Mouse (Mus musculus) testis, adult 2 months (tissue): ENCODE results near the gene Ist1. TPM values are rescaled to one million over a fixed set of nuclear protein-coding genes. Genes with fewer than 3 reads are reported as not detected.

Source experiments
- H3K27ac ChIP-seq: fragments of 200-500 bp; 2 replicates; pipeline ENCODE4 v1.5.1; 2012; ENCODE audit warnings: low read depth, low read length; ENCODE audit not compliant: control insufficient read depth, insufficient read depth
- H3K27me3 ChIP-seq: fragments of 200-500 bp; 2 replicates; pipeline ENCODE4 v1.6.1; 2012; ENCODE audit warnings: mild to moderate bottlenecking, low read length, moderate library complexity; ENCODE audit not compliant: control insufficient read depth, insufficient read depth
- H3K36me3 ChIP-seq: fragments of 200-500 bp; 2 replicates; pipeline ENCODE4 v1.6.1; 2012; ENCODE audit warnings: mild to moderate bottlenecking, low read length; ENCODE audit not compliant: control insufficient read depth, insufficient read depth
- H3K4me1 ChIP-seq: fragments of 200-500 bp; 2 replicates; pipeline ENCODE4 v1.6.1; 2012; ENCODE audit warnings: low read length; ENCODE audit not compliant: control insufficient read depth, insufficient read depth
- H3K4me3 ChIP-seq: fragments of 200-500 bp; 2 replicates; pipeline ENCODE4 v1.5.1; 2012; ENCODE audit warnings: low read depth, mild to moderate bottlenecking, low read length, moderate library complexity, mixed read lengths; ENCODE audit not compliant: control insufficient read depth
- CTCF ChIP-seq: fragments of 200-500 bp; IDR thresholded peaks from 2 replicates; pipeline ENCODE4 v1.5.1; 2012; ENCODE audit warnings: low read depth, mild to moderate bottlenecking, inconsistent platforms, low read length, moderate library complexity; ENCODE audit not compliant: control insufficient read depth, insufficient read depth, insufficient replicate concordance
- POLR2A ChIP-seq: fragments of 200-500 bp; IDR thresholded peaks from 2 replicates; pipeline ENCODE4 v1.6.1; 2012; ENCODE audit warnings: low read depth, mild to moderate bottlenecking, inconsistent platforms, low read length, moderate library complexity; ENCODE audit not compliant: control insufficient read depth
- polyA plus RNA-seq: library from polyadenylated mRNA; depleted of rRNA; stranded (reverse); fragments of >200 nt; gene quantifications from 2 replicates; pipeline ENCODE4 v1.2.3, GENCODE M21; 2012; rRNA removed

Ist1 gene
- polyA plus RNA-seq, 1 experiment, result 31.8 TPM

- no peaks in the 10 kb centered on the region for H3K4me1 ChIP-seq
- no peak overlapping the region for H3K4me3 ChIP-seq
- TF ChIP-seq POLR2A (no peak), CTCF (no peak)
- no peaks in the 10 kb centered on the region for H3K27me3 ChIP-seq
- H3K27ac ChIP-seq, result no peak overlapping the region
- no peaks in the 10 kb centered on the region for H3K36me3 ChIP-seq
Measured at GRCm38 (mm10) chr8:109648469-109648868, 44.6 kb downstream of the Ist1 start.

- H3K4me3 ChIP-seq, result no peak overlapping the region
- TF ChIP-seq CTCF (no peak), POLR2A (no peak)
Measured at GRCm38 (mm10) chr8:109647331-109647730, 45.7 kb downstream of the Ist1 start.

DNA sequence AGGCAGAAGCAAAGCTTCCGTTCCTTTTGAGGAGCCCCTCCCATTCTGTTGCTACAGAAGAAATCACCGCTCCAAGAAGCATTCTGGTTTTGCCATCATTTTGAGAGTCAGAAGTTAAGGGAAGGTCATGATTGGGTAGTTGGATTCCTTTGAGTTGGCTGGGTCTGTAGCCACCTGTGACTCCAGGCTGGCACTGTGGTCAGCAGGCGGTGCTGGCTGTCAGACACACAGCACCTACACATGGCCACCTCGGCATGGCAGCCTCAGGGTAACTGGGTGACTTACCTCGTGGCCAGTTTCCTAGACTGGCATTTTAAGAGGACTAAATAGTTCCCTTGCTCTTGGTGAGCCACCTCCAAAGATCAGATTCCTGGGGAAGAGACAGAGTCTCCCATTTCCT is 51.8 kb downstream of the Ist1 start:
- Histone ChIP-seq H3K27me3 (no peaks in the 10 kb centered on the region), H3K36me3 (no peaks in the 10 kb centered on the region), H3K27ac (no peak overlapping the region), H3K4me1 (no peaks in the 10 kb centered on the region), H3K4me3 (no peak overlapping the region)
- TF ChIP-seq POLR2A (no peak), CTCF (no peak)

More at GRCm38 (mm10) chr8:109647331-109647730, 45.7 kb downstream of the Ist1 start:
- Histone ChIP-seq H3K27me3 (no peaks in the 10 kb centered on the region), H3K4me1 (no peaks in the 10 kb centered on the region), H3K36me3 (no peaks in the 10 kb centered on the region), H3K27ac (no peak overlapping the region)

DNA sequence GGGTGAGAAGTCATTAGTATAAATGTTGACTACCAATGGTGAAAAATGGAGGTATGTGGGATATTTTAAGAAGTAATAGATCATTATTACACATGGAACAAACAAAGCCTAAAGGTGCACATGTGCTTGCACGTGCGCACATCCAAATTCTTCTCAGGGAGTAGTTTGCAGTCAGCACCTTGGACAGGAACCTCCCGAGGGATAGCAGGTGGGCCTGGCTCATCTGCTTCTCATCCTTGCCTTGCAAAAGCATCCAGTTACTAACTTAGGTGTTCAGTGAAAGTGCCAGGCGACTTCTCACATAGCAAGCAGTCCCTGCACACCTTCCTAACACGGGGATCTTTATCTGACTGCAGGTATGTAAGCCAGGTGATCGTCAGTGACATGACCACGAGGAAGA is 52.6 kb downstream of the Ist1 start:
- TF ChIP-seq POLR2A (no peak), CTCF (no peak)
- Histone ChIP-seq H3K27me3 (no peaks in the 10 kb centered on the region), H3K27ac (no peak overlapping the region), H3K4me3 (no peak overlapping the region), H3K36me3 (no peaks in the 10 kb centered on the region), H3K4me1 (no peaks in the 10 kb centered on the region)

DNA sequence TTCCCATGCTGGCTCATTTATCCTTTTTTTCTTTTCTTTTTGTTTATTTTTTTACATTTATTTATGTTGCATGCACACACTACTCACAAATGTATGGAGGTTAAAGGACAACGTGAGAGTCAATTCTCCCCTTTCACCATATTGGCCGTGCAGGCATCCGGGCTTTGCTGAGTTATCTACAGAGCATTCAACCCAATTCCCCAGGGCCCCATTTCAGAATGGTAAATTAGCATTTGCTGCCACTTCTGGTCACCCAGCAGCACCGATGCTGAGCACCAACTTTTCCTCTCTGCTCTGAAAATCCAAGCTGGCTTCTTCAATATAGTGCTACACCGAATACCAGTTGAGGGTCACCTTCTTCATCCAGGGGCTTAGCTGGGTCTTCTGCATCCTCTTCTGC is 54.2 kb downstream of the Ist1 start:
- Histone ChIP-seq H3K36me3 (no peaks in the 10 kb centered on the region), H3K27me3 (no peaks in the 10 kb centered on the region), H3K4me3 (no peak overlapping the region), H3K4me1 (no peaks in the 10 kb centered on the region), H3K27ac (no peak overlapping the region)
- no peak for TF ChIP-seq CTCF
- TF ChIP-seq POLR2A, result no peak

GRCm38 (mm10) chr8:109635146-109635545 is 57.9 kb downstream of the Ist1 start:
- Histone ChIP-seq H3K27ac (no peak overlapping the region), H3K4me1 (no peaks in the 10 kb centered on the region), H3K27me3 (no peaks in the 10 kb centered on the region), H3K4me3 (no peak overlapping the region), H3K36me3 (no peaks in the 10 kb centered on the region)
- TF ChIP-seq POLR2A, result no peak
- TF ChIP-seq CTCF, result no peak

- Histone ChIP-seq H3K4me1 (no peaks in the 10 kb centered on the region), H3K4me3 (no peak overlapping the region), H3K36me3 (no peaks in the 10 kb centered on the region), H3K27me3 (no peaks in the 10 kb centered on the region), H3K27ac (no peak overlapping the region)
- TF ChIP-seq POLR2A, result no peak
- TF ChIP-seq CTCF, result no peak
Measured at GRCm38 (mm10) chr8:109632498-109632897, 60.6 kb downstream of the Ist1 start.

GRCm38 (mm10) chr8:109628638-109629037 is 64.4 kb downstream of the Ist1 start:
- TF ChIP-seq CTCF (no peak), POLR2A (no peak)
- no peak overlapping the region for H3K4me3 ChIP-seq
- no peaks in the 10 kb centered on the region for H3K4me1 ChIP-seq
- no peaks in the 10 kb centered on the region for H3K27me3 ChIP-seq
- no peak overlapping the region for H3K27ac ChIP-seq
- no peaks in the 10 kb centered on the region for H3K36me3 ChIP-seq

Other genes with a start within 250 kb of the Ist1 start
- gene Pmfbp1, start 199.2 kb downstream of the Ist1 start, polyA plus RNA-seq, result 108 TPM in 2 replicates
- 20.3 and 20.7 TPM in 2 replicates for gene Dhx38, start 127.4 kb downstream of the Ist1 start, polyA plus RNA-seq
- gene Txnl4b, start 127.4 kb downstream of the Ist1 start, polyA plus RNA-seq, result 36.0 and 41.4 TPM in 2 replicates
- 4.6 and 11.0 TPM in 2 replicates for gene Hp, start 114.1 kb downstream of the Ist1 start, polyA plus RNA-seq
- gene Dhodh, start 84.6 kb downstream of the Ist1 start, polyA plus RNA-seq, result 5.6 and 6.4 TPM in 2 replicates
- gene Pkd1l3, start 78.7 kb downstream of the Ist1 start, polyA plus RNA-seq, result 35.9 and 41.3 TPM in 2 replicates
- gene Zfp821, start 12.3 kb upstream of the Ist1 start, polyA plus RNA-seq, result 75.7 and 82.1 TPM in 2 replicates
- 32.9 and 35.6 TPM in 2 replicates for gene Atxn1l, start 44.5 kb upstream of the Ist1 start, polyA plus RNA-seq
- 19.3 and 20.1 TPM in 2 replicates for gene Ap1g1, start 85.3 kb upstream of the Ist1 start, polyA plus RNA-seq
- 2.8 and 2.9 TPM in 2 replicates for gene Phlpp2, start 175.3 kb upstream of the Ist1 start, polyA plus RNA-seq